Mouse (Mus musculus) stomach, embryonic 14.5 days (tissue): ENCODE measurements around the gene Fam162b. TPM values are rescaled to one million over a fixed set of nuclear protein-coding genes. Genes with fewer than 3 reads are reported as not detected.

Experiments used
- ATAC-seq: fragments of 200-750 bp; cut with Nextera tagmentation; 2 replicates; pipeline ENCODE4 v1.8.0; 2017; ENCODE audit warnings: low read depth, moderate TSS enrichment; ENCODE audit not compliant: insufficient number of reproducible peaks, insufficient read depth, low FRiP score
- H3K27ac ChIP-seq: fragments of 300-500 bp; sonication (generic); 2 replicates; pipeline ENCODE4 v1.5.1; 2014; ENCODE audit warnings: mild to moderate bottlenecking, low read length, moderate library complexity, mixed read lengths
- H3K27me3 ChIP-seq: fragments of 300-500 bp; sonication (generic); 2 replicates; pipeline ENCODE4 v1.6.1; 2014; ENCODE audit warnings: low read length, control low read depth, mixed read lengths; ENCODE audit not compliant: control insufficient read depth, insufficient read depth
- H3K36me3 ChIP-seq: fragments of 300-500 bp; sonication (generic); 2 replicates; pipeline ENCODE4 v1.6.1; 2014; ENCODE audit warnings: mild to moderate bottlenecking, control low read depth, low read length, moderate library complexity, mixed read lengths; ENCODE audit not compliant: control insufficient read depth, insufficient read depth
- H3K4me1 ChIP-seq: fragments of 300-500 bp; sonication (generic); 2 replicates; pipeline ENCODE4 v1.6.1; 2014; ENCODE audit warnings: low read length, control low read depth, mixed read lengths; ENCODE audit not compliant: control insufficient read depth, insufficient read depth
- H3K4me2 ChIP-seq: fragments of 300-500 bp; sonication (generic); replicated peaks from 2 replicates; pipeline ENCODE4 v1.6.1; 2014; ENCODE audit warnings: low read depth, low read length, control low read depth
- H3K4me3 ChIP-seq: fragments of 300-500 bp; sonication (generic); 2 replicates; pipeline ENCODE4 v1.5.1; 2014; ENCODE audit warnings: low read depth, low read length, control low read depth
- H3K9ac ChIP-seq: fragments of 300-500 bp; sonication (generic); replicated peaks from 2 replicates; pipeline ENCODE4 v1.6.1; 2014; ENCODE audit warnings: low read depth, mild to moderate bottlenecking, control low read depth, low read length, moderate library complexity, mixed read lengths
- H3K9me3 ChIP-seq: fragments of 300-500 bp; sonication (generic); 2 replicates; pipeline ENCODE4 v1.6.1; 2016; ENCODE audit warnings: low read depth, low read length, control low read depth; ENCODE audit not compliant: control insufficient read depth
- WGBS: fragments of 180-500 bp; shearing (Covaris S2); extraction: QIAGEN DNeasy Blood & Tissue Kit; methylation state at CpG from one replicate; pipeline ENCODE4 v1.1.7; 2014; 5-methylcytosine and 5-hydroxymethylcytosine counted together
- polyA plus RNA-seq: library from polyadenylated mRNA; unstranded; fragments of >200 nt; fragmentation: Nextera tagmentation; extraction: Ambion mirVana; gene quantifications from 2 replicates; pipeline ENCODE4 v1.2.1, GENCODE M21; 2014

Fam162b gene
- polyA plus RNA-seq, 1 experiment from 2014 or later: 62.3 TPM

DNA sequence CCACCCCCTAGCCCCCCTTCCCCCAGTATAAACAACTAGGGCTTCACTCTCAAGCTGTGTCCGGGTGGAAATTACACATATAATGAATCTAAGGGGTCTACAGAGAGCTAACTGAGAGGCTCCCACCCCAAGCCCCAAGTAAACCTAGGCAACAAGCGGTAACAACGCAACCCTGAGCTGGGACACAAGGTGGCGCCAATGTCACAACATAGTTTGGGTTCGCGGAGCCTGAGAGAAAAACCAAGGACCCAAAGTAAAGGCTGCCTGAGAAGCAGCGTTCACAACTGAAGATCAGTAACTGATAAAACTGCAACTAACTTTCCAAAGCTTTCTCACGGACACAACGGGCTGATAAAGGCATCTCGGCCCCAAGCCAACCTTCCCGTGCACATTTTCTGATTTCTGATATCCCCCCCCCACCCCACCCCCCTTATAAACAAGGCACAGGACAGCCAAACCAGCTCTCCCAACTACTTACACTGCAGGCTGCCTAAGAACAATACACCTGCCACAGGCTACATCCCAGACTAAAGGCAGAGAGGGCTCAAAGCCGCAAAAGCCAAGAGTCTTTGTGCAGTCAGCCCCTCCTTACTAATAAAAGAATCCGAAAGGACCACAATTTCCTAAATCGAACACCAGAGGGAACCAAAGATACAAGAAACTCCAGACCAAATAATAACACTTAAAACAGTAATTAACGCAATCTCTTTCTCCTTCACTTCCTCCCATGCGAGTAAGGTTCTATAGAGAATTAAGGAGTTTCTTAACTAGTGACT lies 36.8 kb downstream of the Fam162b start:
- peak; percentile 88 for ATAC-seq
- Histone ChIP-seq H3K4me3 (peak overlapping the region; percentile 36), H3K4me1 (no peaks in the 10 kb centered on the region), H3K36me3 (no peaks in the 10 kb centered on the region), H3K27ac (no peak overlapping the region), H3K9ac (no peak overlapping the region; the same call in 1 of the 2 replicates), H3K27me3 (no peaks in the 10 kb centered on the region), H3K4me2 (peak overlapping the region; percentile 68), H3K9me3 (no peaks in the 10 kb centered on the region)
- under 1% methylated on average over 16 of the region's 16 CpGs for WGBS

Other genes starting within 250 kb of the Fam162b start
- not detected in 2 replicates for gene Gm49339, start 109.9 kb downstream of the Fam162b start, polyA plus RNA-seq
- 0.26 and 0.66 TPM in 2 replicates for gene Lilr4b, start 109.9 kb downstream of the Fam162b start, polyA plus RNA-seq
- 1.5 and 2.4 TPM in 2 replicates for gene Lilrb4a, start 99.6 kb downstream of the Fam162b start, polyA plus RNA-seq
- gene Gprc6a, start 40.9 kb upstream of the Fam162b start, polyA plus RNA-seq: 0.14 and 0.16 TPM in 2 replicates
- gene Rfx6, start 87.2 kb upstream of the Fam162b start, polyA plus RNA-seq: 1.2 and 2.3 TPM in 2 replicates